ENCODE assay signal across 8 mouse cellular contexts in the genomic region with DNA sequence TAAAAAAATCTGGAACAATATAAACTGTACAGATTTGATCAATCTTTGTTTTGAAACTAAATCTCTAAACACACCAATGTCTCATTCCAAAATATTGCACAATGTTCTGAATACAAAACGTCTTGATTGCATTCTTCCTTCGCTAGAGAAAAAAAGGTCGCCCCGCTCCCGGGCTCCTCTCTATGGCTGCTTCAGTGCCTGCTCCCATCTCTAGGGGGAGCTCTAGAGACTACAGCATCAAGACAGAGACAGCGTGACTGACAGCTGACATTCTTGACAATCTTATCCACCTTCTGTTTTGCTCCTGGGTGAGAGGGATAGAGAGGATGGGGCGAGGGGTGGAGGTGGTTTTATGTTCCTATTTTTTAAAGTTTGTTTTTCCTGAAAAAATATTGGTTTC. TPM values are rescaled to one million over a fixed set of nuclear protein-coding genes. Genes with fewer than 3 reads are reported as not detected.
DNase-seq lines count a peak whose midpoint lies in the region; ATAC-seq and TF ChIP-seq lines count a peak whose summit lies in the region.

No protein-coding gene starts in this region.

- TF ChIP-seq POLR2A in testis, adult 2 months (IDR thresholded peaks at IDR 0.05; ENCODE audit: control insufficient read depth, low read depth, low read length) = no peak

- H3K36me3 ChIP-seq in testis, adult 2 months (ENCODE audit: control insufficient read depth, insufficient read depth, low read length) = peaks cover 7% of the 10 kb centered on the region

- peak; percentile 42 to 45 for DNase-seq in frontal cortex, postnatal 36 days (ENCODE audit: low spot score in 2 of 2)
- DNase-seq in testis, postnatal 14 days (ENCODE audit: low spot score) = no peak
- DNase-seq in cerebellum, postnatal 25 days = peak; percentile 57 to 74
- peak; percentile 69 to 70 for DNase-seq in layer of hippocampus, adult 2 months (ENCODE audit: low spot score in 2 of 2)
- DNase-seq in urinary bladder, adult 18-20 months (ENCODE audit: low spot score in 2 of 2) = no peak

- no peaks in the 10 kb centered on the region for H3K27me3 ChIP-seq in testis, adult 2 months (ENCODE audit: control insufficient read depth, insufficient read depth, low read length)

- no peaks in the 10 kb centered on the region for H3K4me1 ChIP-seq in testis, adult 2 months (ENCODE audit: control insufficient read depth, insufficient read depth, low read length)

- no peak overlapping the region for H3K4me3 ChIP-seq in testis, adult 2 months (ENCODE audit: control insufficient read depth, low read depth, low read length)
- no peak overlapping the region for H3K4me3 ChIP-seq in layer of hippocampus, adult 2 months

- ATAC-seq in frontal cortex, adult (ENCODE audit: low TSS enrichment) = no peak
- peak; percentile 79 for ATAC-seq in monocyte, adult 5-6 weeks (replicated peaks; ENCODE audit: insufficient number of reproducible peaks, low FRiP score, low TSS enrichment, poor library complexity, severe bottlenecking)

- TF ChIP-seq CTCF in testis, adult 2 months (IDR thresholded peaks at IDR 0.05; ENCODE audit: control insufficient read depth, insufficient read depth, insufficient replicate concordance, low read depth, low read length) = peak; percentile 27; the same call in 1 of the 2 replicates
- peak; percentile 100 for TF ChIP-seq CTCF in layer of hippocampus, adult 2 months (conservative IDR thresholded peaks at IDR 0.05)

- no peak overlapping the region for H3K27ac ChIP-seq in testis, adult 2 months (ENCODE audit: control insufficient read depth, insufficient read depth, low read depth, low read length)
- peak overlapping the region; percentile 4; the same call in 1 of the 2 replicates for H3K27ac ChIP-seq in layer of hippocampus, adult 2 months

RNA-seq across cellular contexts. Expression of a gene that starts 10.3 kb away (rescaled TPM):
- polyA plus RNA-seq in testis, adult 2 months (2012; rRNA removed) = 7.3 and 8.0 TPM in 2 replicates
- 10 to 100 TPM; 28.6 to 38.4 TPM for total RNA-seq in layer of hippocampus, adult 2 months (2021)
- 27.1 to 48.1 TPM (median 29.4 TPM) in 3 replicates for total RNA-seq in monocyte, adult 5-6 weeks (2017)

RNA-seq across cellular contexts. Expression of a gene that starts 23.4 kb away (rescaled TPM):
- polyA plus RNA-seq in testis, adult 2 months (2012; rRNA removed) = 22.2 and 23.5 TPM in 2 replicates
- total RNA-seq in layer of hippocampus, adult 2 months (2021) = 10 to 100 TPM; 33.0 to 36.8 TPM
- total RNA-seq in monocyte, adult 5-6 weeks (2017) = 54.7 to 91.7 TPM (median 58.7 TPM) in 3 replicates

RNA-seq across cellular contexts. Expression of a gene that starts 23.8 kb away (rescaled TPM):
- 112 and 118 TPM in 2 replicates for polyA plus RNA-seq in testis, adult 2 months (2012; rRNA removed)
- 100 to 1,000 TPM; 442 to 446 TPM for total RNA-seq in layer of hippocampus, adult 2 months (2021)
- total RNA-seq in monocyte, adult 5-6 weeks (2017) = 103 to 166 TPM (median 150 TPM) in 3 replicates

RNA-seq across cellular contexts. Expression of a gene that starts 46.1 kb away (rescaled TPM):
- polyA plus RNA-seq in testis, adult 2 months (2012; rRNA removed) = 36.1 and 38.9 TPM in 2 replicates
- 100 to 1,000 TPM; 273 to 304 TPM for total RNA-seq in layer of hippocampus, adult 2 months (2021)
- total RNA-seq in monocyte, adult 5-6 weeks (2017) = 44.4 to 60.3 TPM (median 52.9 TPM) in 3 replicates

Comparison
In these comparisons a context has a peak if more than half of its experiments do, and no peak if none do; other contexts are left out.
1. DNase-seq: peak in frontal cortex, postnatal 36 days (2 of 2), cerebellum, postnatal 25 days (2 of 2) and layer of hippocampus, adult 2 months (2 of 2); none in testis, postnatal 14 days (single experiment) and urinary bladder, adult 18-20 months (0 of 2).